Mouse (Mus musculus) urinary bladder, postnatal 14 days (tissue): Measurements from ENCODE around the gene Chd2.
"Not testable (repeated sequence)": the region's sequence is repeated elsewhere in the genome, so short reads cannot be mapped to it uniquely, and the experiment has no call there.

Source experiments
- DNase-seq: peaks from one replicate; pipeline ENCODE4 v3.0.0; 2021; ENCODE audit warnings: low spot score

The Chd2 gene

GRCm38 (mm10) chr7:73539116-73539682 lies 2.4 kb downstream of the Chd2 start:
- no peak for DNase-seq

- no peak for DNase-seq
Measured at GRCm38 (mm10) chr7:73538424-73539079, 3.1 kb downstream of the Chd2 start.

GRCm38 (mm10) chr7:73537634-73538423 lies 3.8 kb downstream of the Chd2 start:
- DNase-seq = peak; percentile 100

- DNase-seq = no peak
Measured at GRCm38 (mm10) chr7:73537228-73537627, 4.4 kb downstream of the Chd2 start.

- DNase-seq = no peak
Measured at GRCm38 (mm10) chr7:73536579-73536978, 5.1 kb downstream of the Chd2 start.

- DNase-seq = no peak
Measured at GRCm38 (mm10) chr7:73535861-73536200, 5.8 kb downstream of the Chd2 start.

GRCm38 (mm10) chr7:73534937-73535860 lies 6.4 kb downstream of the Chd2 start:
- no peak for DNase-seq

GRCm38 (mm10) chr7:73533457-73533856 lies 8.2 kb downstream of the Chd2 start:
- DNase-seq = peak; percentile 49

GRCm38 (mm10) chr7:73532916-73533315 lies 8.7 kb downstream of the Chd2 start:
- DNase-seq = no peak

GRCm38 (mm10) chr7:73532139-73532538 lies 9.5 kb downstream of the Chd2 start:
- DNase-seq = no peak

- no peak for DNase-seq
Measured at GRCm38 (mm10) chr7:73531506-73532093, 10.0 kb downstream of the Chd2 start.

- no peak for DNase-seq
Measured at GRCm38 (mm10) chr7:73530846-73531245, 10.8 kb downstream of the Chd2 start.

- no peak for DNase-seq
Measured at GRCm38 (mm10) chr7:73530164-73530563, 11.5 kb downstream of the Chd2 start.

- DNase-seq = no peak
Measured at GRCm38 (mm10) chr7:73529261-73529660, 12.4 kb downstream of the Chd2 start.

GRCm38 (mm10) chr7:73528377-73528894 lies 13.2 kb downstream of the Chd2 start:
- not testable (repeated sequence) for DNase-seq

GRCm38 (mm10) chr7:73527225-73527624 lies 14.4 kb downstream of the Chd2 start:
- DNase-seq = no peak

- peak; percentile 63 for DNase-seq
Measured at GRCm38 (mm10) chr7:73524454-73524952, 17.1 kb downstream of the Chd2 start.

- DNase-seq = no peak
Measured at GRCm38 (mm10) chr7:73523608-73524259, 17.9 kb downstream of the Chd2 start.

- DNase-seq = no peak
Measured at GRCm38 (mm10) chr7:73523183-73523582, 18.4 kb downstream of the Chd2 start.

GRCm38 (mm10) chr7:73521277-73522193 lies 20.1 kb downstream of the Chd2 start:
- DNase-seq = no peak
